Mouse (Mus musculus) heart, embryonic 10.5 days (tissue): ENCODE results near the gene Rab26. TPM values are rescaled to one million over a fixed set of nuclear protein-coding genes. Genes with fewer than 3 reads are reported as not detected.
A peak's percentile ranks its signal among the peaks of the same experiment; 100 is the strongest.

Experiments used
- DNase-seq: peaks from one replicate; pipeline ENCODE4 v3.0.0-alpha.2; 2017; ENCODE audit warnings: low spot score
- H3K27ac ChIP-seq: fragments of 300-500 bp; sonication (generic); 2 replicates; pipeline ENCODE4 v1.5.1; 2016; ENCODE audit warnings: mild to moderate bottlenecking
- H3K27me3 ChIP-seq: fragments of 300-500 bp; sonication (generic); 2 replicates; pipeline ENCODE4 v1.6.1; 2016; ENCODE audit warnings: mild to moderate bottlenecking; ENCODE audit not compliant: poor library complexity, insufficient read depth, severe bottlenecking
- H3K36me3 ChIP-seq: fragments of 300-500 bp; sonication (generic); 2 replicates; pipeline ENCODE4 v1.6.1; 2016; ENCODE audit warnings: mild to moderate bottlenecking, moderate library complexity
- H3K4me1 ChIP-seq: fragments of 300-500 bp; sonication (generic); 2 replicates; pipeline ENCODE4 v1.6.1; 2016; ENCODE audit warnings: mild to moderate bottlenecking
- H3K4me3 ChIP-seq: fragments of 300-500 bp; sonication (generic); 2 replicates; pipeline ENCODE4 v1.5.1; 2016; ENCODE audit warnings: mild to moderate bottlenecking, moderate library complexity
- H3K9me3 ChIP-seq: fragments of 300-500 bp; sonication (generic); 2 replicates; pipeline ENCODE4 v1.6.1; 2016; ENCODE audit warnings: mild to moderate bottlenecking, moderate library complexity
- WGBS: fragments of 180-500 bp; shearing (Covaris S2); methylation state at CpG from one replicate; pipeline ENCODE4 v1.1.7; 2016; 5-methylcytosine and 5-hydroxymethylcytosine counted together
- polyA plus RNA-seq: library from polyadenylated mRNA; unstranded; fragments of >200 nt; fragmentation: Nextera tagmentation; extraction: Ambion mirVana; gene quantifications from 2 replicates; pipeline ENCODE4 v1.2.1, GENCODE M21; 2016

Rab26 gene
- polyA plus RNA-seq, 1 experiment from 2014 or later, result 2.3 TPM

- Histone ChIP-seq H3K27me3 (no peaks in the 10 kb centered on the region), H3K4me3 (peak overlapping the region; percentile 82), H3K36me3 (peaks cover 47% of the 10 kb centered on the region), H3K4me1 (peaks cover 30% of the 10 kb centered on the region), H3K9me3 (no peaks in the 10 kb centered on the region), H3K27ac (peak overlapping the region; percentile 98)
- DNase-seq, result peak; percentile 75
- WGBS, result 52% methylated on average over 11 of the region's 11 CpGs
Measured at GRCm38 (mm10) chr17:24477985-24478600, 55.9 kb downstream of the Rab26 start.

Other genes with a start within 250 kb of the Rab26 start
- not detected in 2 replicates for gene Abca17, start 183.1 kb downstream of the Rab26 start, polyA plus RNA-seq
- gene Abca3, start 182.3 kb downstream of the Rab26 start, polyA plus RNA-seq, result 7.2 and 8.2 TPM in 2 replicates
- gene Rnps1, start 119.6 kb downstream of the Rab26 start, polyA plus RNA-seq, result 311 and 345 TPM in 2 replicates
- 146 and 187 TPM in 2 replicates for gene Eci1, start 107.6 kb downstream of the Rab26 start, polyA plus RNA-seq
- gene Dnase1l2, start 91.1 kb downstream of the Rab26 start, polyA plus RNA-seq, result 1.6 and 2.3 TPM in 2 replicates
- gene E4f1, start 63.9 kb downstream of the Rab26 start, polyA plus RNA-seq, result 27.1 and 30.3 TPM in 2 replicates
- gene Pgp, start 63.8 kb downstream of the Rab26 start, polyA plus RNA-seq, result 86.3 and 91.2 TPM in 2 replicates
- gene Bricd5, start 60.3 kb downstream of the Rab26 start, polyA plus RNA-seq, result 0.48 and 0.69 TPM in 2 replicates
- 22.3 and 22.7 TPM in 2 replicates for gene Mlst8, start 55.1 kb downstream of the Rab26 start, polyA plus RNA-seq
- 0.71 and 1.4 TPM in 2 replicates for gene Caskin1, start 45.6 kb downstream of the Rab26 start, polyA plus RNA-seq
- gene Traf7, start 6.3 kb downstream of the Rab26 start, polyA plus RNA-seq, result 93.5 and 95.9 TPM in 2 replicates
- 12.3 and 13.9 TPM in 2 replicates for gene Pkd1, start 15.6 kb upstream of the Rab26 start, polyA plus RNA-seq
- 56.9 and 66.4 TPM in 2 replicates for gene Tsc2, start 98.4 kb upstream of the Rab26 start, polyA plus RNA-seq
- 15.0 and 19.8 TPM in 2 replicates for gene Nthl1, start 98.5 kb upstream of the Rab26 start, polyA plus RNA-seq
- 51.5 and 51.9 TPM in 2 replicates for gene Slc9a3r2, start 116.1 kb upstream of the Rab26 start, polyA plus RNA-seq
- 0.28 TPM in 1 of 2 replicates, not detected in the other for gene Npw, start 124.2 kb upstream of the Rab26 start, polyA plus RNA-seq
- gene Zfp598, start 135.5 kb upstream of the Rab26 start, polyA plus RNA-seq, result 22.3 and 26.2 TPM in 2 replicates
- gene Syngr3, start 155.7 kb upstream of the Rab26 start, polyA plus RNA-seq, result 0.54 and 1.5 TPM in 2 replicates
- gene Gfer, start 161.9 kb upstream of the Rab26 start, polyA plus RNA-seq, result 38.3 and 49.4 TPM in 2 replicates
- gene Noxo1, start 162.0 kb upstream of the Rab26 start, polyA plus RNA-seq, result 0.78 and 0.79 TPM in 2 replicates
- gene Tbl3, start 173.4 kb upstream of the Rab26 start, polyA plus RNA-seq, result 79.1 and 100 TPM in 2 replicates
- gene Rnf151, start 183.9 kb upstream of the Rab26 start, polyA plus RNA-seq, result 0.20 and 0.33 TPM in 2 replicates
- 1,171 and 1,258 TPM in 2 replicates for gene Rps2, start 183.9 kb upstream of the Rab26 start, polyA plus RNA-seq
- gene Ndufb10, start 190.3 kb upstream of the Rab26 start, polyA plus RNA-seq, result 342 and 383 TPM in 2 replicates
- 0.39 and 1.3 TPM in 2 replicates for gene Rpl3l, start 193.6 kb upstream of the Rab26 start, polyA plus RNA-seq
- 17.8 and 19.7 TPM in 2 replicates for gene Msrb1, start 202.4 kb upstream of the Rab26 start, polyA plus RNA-seq
- gene Hs3st6, start 218.8 kb upstream of the Rab26 start, polyA plus RNA-seq, result 0.51 and 0.80 TPM in 2 replicates